Mouse (Mus musculus) lung, adult 2 months (tissue): ENCODE data around the gene Abcg2.

ENCODE experiments used
- CTCF ChIP-seq: fragments of 200-500 bp; IDR thresholded peaks from 2 replicates; pipeline ENCODE4 v1.5.1; 2011; ENCODE audit warnings: mild to moderate bottlenecking, low read length, control low read depth; ENCODE audit not compliant: insufficient read depth
- POLR2A ChIP-seq: fragments of 200-500 bp; IDR thresholded peaks from 2 replicates; pipeline ENCODE4 v1.6.1; 2011; ENCODE audit warnings: low read depth, mild to moderate bottlenecking, control low read depth, low read length, borderline replicate concordance; ENCODE audit errors: extremely low read depth

DNA sequence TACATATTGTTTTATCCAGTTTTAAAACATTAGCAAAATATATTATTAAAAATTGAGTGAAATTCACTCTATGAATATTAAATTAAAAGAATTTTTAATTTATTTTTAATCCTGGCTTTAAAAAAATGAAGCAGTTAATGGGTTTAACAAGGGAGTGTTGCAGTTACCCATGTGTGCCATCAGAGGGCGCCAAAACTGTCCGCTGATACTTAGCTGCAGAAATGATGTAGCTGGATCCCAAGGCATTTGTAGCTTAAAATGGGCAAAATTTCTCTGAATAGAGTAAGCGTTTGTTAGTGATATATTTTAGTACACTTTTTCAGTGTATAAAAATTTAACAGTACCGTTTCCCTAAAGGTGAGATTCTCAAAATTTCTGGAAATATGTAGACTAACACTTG, 37.5 kb upstream of the Abcg2 start:
- TF ChIP-seq POLR2A (no peak), CTCF (peak; percentile 74)
